Mouse (Mus musculus): ENCODE data around the gene Supt20.
"Not testable (repeated sequence)": the region's sequence is repeated elsewhere in the genome, so short reads cannot be mapped to it uniquely, and the experiment has no call there.

The Supt20 gene

GRCm38 (mm10) chr3:54759211-54759610 lies 66.6 kb downstream of the Supt20 start:
- DNase-seq, result no peak

- no peak for DNase-seq
Observed at GRCm38 (mm10) chr3:54760321-54761115, 67.9 kb downstream of the Supt20 start.

- DNase-seq, result peak; percentile 14
Observed at GRCm38 (mm10) chr3:54761258-54761657, 68.7 kb downstream of the Supt20 start.

DNA sequence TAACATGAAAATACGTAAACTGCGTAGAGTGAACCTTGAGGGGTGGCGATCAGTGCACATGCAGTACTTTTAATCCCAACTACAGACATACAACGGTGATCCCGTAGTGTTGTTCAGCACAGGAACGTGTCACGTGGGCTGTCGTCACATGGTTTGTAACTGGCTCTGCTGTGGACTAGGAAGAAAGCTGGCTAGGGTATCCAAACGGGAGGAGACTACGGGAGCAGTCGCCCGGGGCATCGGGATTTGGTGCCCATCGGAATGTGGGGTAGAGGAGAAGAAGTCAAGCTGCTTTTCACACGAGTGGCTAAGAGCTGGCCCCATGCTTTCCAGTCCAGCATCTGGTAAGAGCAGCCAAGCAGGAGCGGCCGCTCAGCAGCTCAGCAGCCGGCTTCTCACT lies 71.8 kb downstream of the Supt20 start:
- DNase-seq, result peak; percentile 42

DNA sequence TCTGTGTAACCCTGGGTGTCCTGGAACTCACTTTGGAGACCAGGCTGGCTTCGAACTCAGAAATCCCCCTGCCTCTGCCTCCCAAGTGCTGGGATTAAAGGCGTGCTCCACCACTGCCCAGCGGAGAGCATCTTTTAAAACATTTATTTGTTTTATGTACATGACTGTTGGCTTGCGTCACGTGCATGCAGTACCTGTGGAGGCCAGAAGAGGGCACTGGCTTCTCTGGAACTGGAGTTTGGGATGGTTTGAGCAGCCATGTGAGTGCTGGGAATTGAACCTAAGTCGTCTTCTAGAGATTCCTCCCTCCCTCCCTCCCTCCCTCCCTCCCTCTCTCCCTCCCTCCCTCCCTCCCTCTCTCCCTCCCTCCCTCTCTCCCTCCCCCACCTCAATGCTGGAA lies 72.9 kb downstream of the Supt20 start:
- DNase-seq, result not testable (repeated sequence)

DNA sequence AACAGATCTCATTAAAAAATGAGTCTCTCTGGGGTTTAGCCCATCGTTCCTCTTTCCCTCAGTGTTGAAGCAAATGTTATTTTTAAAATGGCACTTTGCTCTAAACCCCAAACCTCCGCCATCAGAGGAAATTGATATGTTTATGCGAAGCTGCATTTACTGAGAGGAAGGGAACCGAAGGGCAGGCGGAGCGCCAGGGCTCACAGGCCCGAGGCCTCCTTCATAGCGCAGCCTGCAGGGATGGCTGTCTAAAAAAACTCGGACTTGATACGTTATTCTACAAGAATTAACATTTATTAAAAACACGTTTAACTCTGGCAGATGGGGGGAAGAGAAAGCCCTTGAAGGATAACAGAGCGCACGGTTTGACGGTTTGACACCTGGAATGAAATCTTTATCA lies 73.4 kb downstream of the Supt20 start:
- DNase-seq, result no peak

DNA sequence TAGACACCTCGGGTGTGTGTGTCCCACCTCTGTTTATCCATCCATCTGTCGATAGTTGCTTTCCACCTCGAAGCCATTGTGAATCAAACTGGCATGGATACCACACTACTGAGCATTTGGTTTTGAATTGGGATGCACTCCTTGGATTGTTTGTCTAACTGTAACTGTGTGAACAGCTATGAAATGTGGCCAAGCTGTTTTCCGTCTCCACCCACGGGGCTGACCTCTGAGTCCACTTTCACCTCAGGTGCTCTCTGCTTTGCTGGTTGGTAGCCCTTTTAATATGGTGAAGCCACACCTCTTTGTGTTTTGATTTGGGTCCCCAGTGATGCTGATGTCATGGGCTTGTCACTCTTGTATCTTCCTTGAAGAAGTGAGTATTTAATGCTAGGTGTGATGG lies 74.2 kb downstream of the Supt20 start:
- DNase-seq, result no peak

GRCm38 (mm10) chr3:54768592-54768991 lies 76.0 kb downstream of the Supt20 start:
- DNase-seq, result no peak

- no peak for DNase-seq
Observed at GRCm38 (mm10) chr3:54769349-54770275, 77.0 kb downstream of the Supt20 start.

DNA sequence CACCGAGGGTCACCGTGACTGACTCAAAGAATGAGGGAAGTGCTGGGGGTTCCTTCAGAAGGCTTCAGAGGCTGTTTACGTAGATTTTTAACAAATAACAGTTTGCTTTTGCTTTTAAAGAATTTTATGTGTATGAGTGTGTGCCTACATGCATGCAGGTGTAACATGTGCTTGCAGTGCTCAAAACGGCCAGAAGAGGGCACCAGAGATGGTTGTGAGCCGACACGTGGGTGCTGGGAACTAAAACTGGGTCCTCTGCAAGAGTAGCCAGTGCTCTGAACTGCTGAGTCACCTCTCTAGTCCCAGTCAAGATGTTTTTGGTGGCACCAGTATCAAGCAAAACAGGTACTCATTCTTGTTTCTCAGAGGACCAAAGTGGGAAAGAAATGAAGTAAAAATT lies 81.0 kb downstream of the Supt20 start:
- DNase-seq, result no peak

- no peak for DNase-seq
Observed at GRCm38 (mm10) chr3:54775989-54776631, 83.5 kb downstream of the Supt20 start.

All from lung, postnatal 14 days (tissue).